Mouse (Mus musculus) stomach, postnatal 0 days (tissue): ENCODE results near the gene Nit2.

Source experiments
- CTCF ChIP-seq: IDR thresholded peaks from 2 replicates; pipeline ENCODE4 v1.5.1; 2016; ENCODE audit warnings: antibody characterized with exemption, low read depth, mild to moderate bottlenecking, moderate library complexity
- EP300 ChIP-seq: optimal IDR thresholded peaks from 2 replicates; pipeline ENCODE3; 2016; ENCODE audit warnings: antibody characterized with exemption

GRCm38 (mm10) chr16:57157728-57158127, 9.4 kb downstream of the Nit2 start:
- TF ChIP-seq CTCF (no peak), EP300 (no peak)
